Mouse (Mus musculus): ENCODE data around the gene Tmem120a.

- TF ChIP-seq CTCF (IDR thresholded peaks at IDR 0.05; ENCODE audit: control insufficient read depth, insufficient read depth, low read length) (no peak), POLR2A (IDR thresholded peaks at IDR 0.05; ENCODE audit: borderline replicate concordance, control insufficient read depth, low read depth, low read length) (no peak)
Measured at GRCm38 (mm10) chr5:135713441-135714218, 30.6 kb downstream of the Tmem120a start.
